Mouse (Mus musculus) lung, postnatal 0 days (tissue): ENCODE results near the gene Rfx5.
"Not testable (repeated sequence)": the region's sequence is repeated elsewhere in the genome, so short reads cannot be mapped to it uniquely, and the experiment has no call there.

ENCODE experiments used
- CTCF ChIP-seq: IDR thresholded peaks from 2 replicates; pipeline ENCODE4 v1.5.1; 2016; ENCODE audit warnings: antibody characterized with exemption, mild to moderate bottlenecking
- EP300 ChIP-seq: IDR thresholded peaks from 2 replicates; pipeline ENCODE4 v1.6.1; 2016; ENCODE audit warnings: antibody characterized with exemption, mild to moderate bottlenecking, control low read depth

DNA sequence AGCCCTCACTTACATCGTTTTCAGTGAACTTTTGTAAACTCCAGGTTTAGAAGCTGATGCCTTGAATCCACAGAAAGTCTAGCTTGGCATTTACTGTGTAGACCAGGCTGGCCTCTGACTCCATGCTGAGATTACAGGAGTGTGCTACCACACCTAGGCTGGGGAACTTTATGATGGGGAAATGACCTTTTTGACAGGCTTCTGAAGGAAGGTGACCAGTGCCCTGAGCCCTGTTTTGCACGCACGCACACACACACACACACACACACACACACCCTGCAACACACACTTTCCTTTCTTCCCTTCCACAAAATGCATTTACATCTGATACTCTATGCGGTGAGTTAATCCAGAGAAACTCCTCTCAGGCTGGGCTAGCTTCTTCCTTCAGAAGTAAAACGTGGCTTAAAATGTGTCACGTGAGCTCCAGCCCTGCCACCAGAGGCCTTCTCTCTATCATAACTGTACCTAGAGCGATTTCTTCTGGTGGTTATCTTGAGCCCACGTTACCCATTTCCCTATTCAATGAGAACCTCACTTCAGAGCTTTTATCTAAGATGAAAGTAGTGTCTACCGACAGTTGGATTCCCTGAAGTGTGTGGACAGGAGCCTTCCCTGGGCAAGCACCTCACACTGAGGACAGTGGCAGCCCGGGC, 22.3 kb upstream of the Rfx5 start:
- TF ChIP-seq CTCF, EP300: not testable (repeated sequence)
